Mouse (Mus musculus) kidney, adult 2 months (tissue): ENCODE measurements around the gene Adcyap1r1.

Experiments
- CTCF ChIP-seq: fragments of 200-500 bp; conservative IDR thresholded peaks from 2 replicates; pipeline ENCODE4 v1.5.1; 2011; ENCODE audit warnings: low read depth, mild to moderate bottlenecking, control low read depth, low read length, moderate library complexity, mixed read lengths; ENCODE audit not compliant: insufficient read depth, insufficient read length
- POLR2A ChIP-seq: fragments of 200-500 bp; IDR thresholded peaks from one replicate; pipeline ENCODE4 v1.6.1; 2011; ENCODE audit warnings: low read depth, low read length, control low read depth

DNA sequence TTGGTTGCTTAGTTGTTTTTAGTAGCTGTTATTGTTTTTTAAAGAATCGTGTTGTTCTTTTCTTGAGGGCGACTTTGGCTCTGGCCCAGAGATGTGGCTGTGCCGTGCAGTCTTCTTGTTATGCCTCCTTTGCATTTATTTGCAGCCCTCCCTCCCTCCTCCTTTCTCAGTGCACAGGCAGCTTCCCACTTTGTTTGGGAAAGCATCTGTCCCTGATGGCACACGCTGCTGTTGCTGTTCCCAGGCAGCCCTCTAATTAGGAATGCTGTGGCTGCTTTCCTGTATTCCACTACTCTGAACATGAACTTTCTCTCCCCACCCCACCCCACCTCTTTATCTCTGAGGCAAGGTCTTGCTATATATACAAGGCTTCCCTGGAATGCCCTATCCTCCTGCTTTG lies 32.4 kb downstream of the Adcyap1r1 start:
- TF ChIP-seq CTCF: no peak
- TF ChIP-seq POLR2A: no peak
